Mouse (Mus musculus) limb, embryonic 10.5 days (tissue): ENCODE measurements around the gene Cntd1. TPM values are rescaled to one million over a fixed set of nuclear protein-coding genes. Genes with fewer than 3 reads are reported as not detected.
"Not testable (repeated sequence)": the region's sequence is repeated elsewhere in the genome, so short reads cannot be mapped to it uniquely, and the experiment has no call there.

Experiments used
- DNase-seq: peaks from one replicate; pipeline ENCODE4 v3.0.0-alpha.2; 2017; ENCODE audit warnings: low spot score
- H3K27ac ChIP-seq: fragments of 300-500 bp; sonication (generic); 2 replicates; pipeline ENCODE4 v1.5.1; 2016; ENCODE audit warnings: mild to moderate bottlenecking
- H3K27me3 ChIP-seq: fragments of 300-500 bp; sonication (generic); 2 replicates; pipeline ENCODE4 v1.6.1; 2016; ENCODE audit warnings: low read depth, mild to moderate bottlenecking; ENCODE audit not compliant: poor library complexity, severe bottlenecking
- H3K36me3 ChIP-seq: fragments of 300-500 bp; sonication (generic); 2 replicates; pipeline ENCODE4 v1.6.1; 2016; ENCODE audit warnings: mild to moderate bottlenecking, moderate library complexity
- H3K4me1 ChIP-seq: fragments of 300-500 bp; sonication (generic); 2 replicates; pipeline ENCODE4 v1.6.1; 2016
- H3K4me3 ChIP-seq: fragments of 300-500 bp; sonication (generic); 2 replicates; pipeline ENCODE4 v1.5.1; 2016; ENCODE audit warnings: mild to moderate bottlenecking, moderate library complexity
- H3K9me3 ChIP-seq: fragments of 300-500 bp; sonication (generic); replicated peaks from 2 replicates; pipeline ENCODE4 v1.6.1; 2016; ENCODE audit warnings: mild to moderate bottlenecking
- whole genome bisulfite sequencing: fragments of 180-500 bp; shearing (Covaris S2); methylation state at CpG from one replicate; pipeline ENCODE4 v1.1.7; 2016; 5-methylcytosine and 5-hydroxymethylcytosine counted together
- polyA plus RNA-seq: library from polyadenylated mRNA; unstranded; fragments of >200 nt; fragmentation: Nextera tagmentation; extraction: Ambion mirVana; gene quantifications from 2 replicates; pipeline ENCODE4 v1.2.1, GENCODE M21; 2016

Gene Cntd1
- polyA plus RNA-seq, 1 experiment from 2014 or later, result 1.1 TPM

DNA sequence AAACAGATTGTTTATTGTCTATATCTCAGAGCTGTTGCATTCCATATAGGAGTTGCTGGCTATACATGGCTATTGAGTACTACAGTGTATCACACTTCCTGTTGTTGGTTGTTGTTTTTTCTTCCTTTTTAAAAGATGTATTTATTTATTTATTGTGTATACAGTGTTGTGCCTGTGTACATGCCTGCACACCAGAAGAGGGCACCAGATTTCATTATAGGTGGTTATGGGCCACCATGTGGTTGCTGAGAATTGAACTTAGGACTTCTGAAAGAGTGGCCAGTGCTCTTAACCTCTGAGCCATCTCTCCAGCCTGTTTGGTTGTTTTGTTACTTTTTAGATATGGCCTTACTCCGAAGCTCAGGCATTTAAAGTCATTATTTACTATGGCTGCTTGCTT lies 35.8 kb downstream of the Cntd1 start:
- Histone ChIP-seq H3K4me3 (no peak overlapping the region), H3K9me3 (no peaks in the 10 kb centered on the region), H3K36me3 (peaks cover 22% of the 10 kb centered on the region), H3K27ac (no peak overlapping the region), H3K4me1 (peaks cover 17% of the 10 kb centered on the region), H3K27me3 (no peaks in the 10 kb centered on the region)
- no peak for DNase-seq
- WGBS, result 95% methylated on average over 1 of the region's 1 CpGs

GRCm38 (mm10) chr11:101315082-101315650 lies 36.4 kb downstream of the Cntd1 start:
- Histone ChIP-seq H3K4me1 (peaks cover 17% of the 10 kb centered on the region), H3K4me3 (peak overlapping the region; percentile 92), H3K27me3 (no peaks in the 10 kb centered on the region), H3K27ac (peak overlapping the region; percentile 91), H3K9me3 (no peaks in the 10 kb centered on the region), H3K36me3 (peaks cover 28% of the 10 kb centered on the region)
- DNase-seq, result no peak
- WGBS, result 84% methylated on average over 8 of the region's 8 CpGs

DNA sequence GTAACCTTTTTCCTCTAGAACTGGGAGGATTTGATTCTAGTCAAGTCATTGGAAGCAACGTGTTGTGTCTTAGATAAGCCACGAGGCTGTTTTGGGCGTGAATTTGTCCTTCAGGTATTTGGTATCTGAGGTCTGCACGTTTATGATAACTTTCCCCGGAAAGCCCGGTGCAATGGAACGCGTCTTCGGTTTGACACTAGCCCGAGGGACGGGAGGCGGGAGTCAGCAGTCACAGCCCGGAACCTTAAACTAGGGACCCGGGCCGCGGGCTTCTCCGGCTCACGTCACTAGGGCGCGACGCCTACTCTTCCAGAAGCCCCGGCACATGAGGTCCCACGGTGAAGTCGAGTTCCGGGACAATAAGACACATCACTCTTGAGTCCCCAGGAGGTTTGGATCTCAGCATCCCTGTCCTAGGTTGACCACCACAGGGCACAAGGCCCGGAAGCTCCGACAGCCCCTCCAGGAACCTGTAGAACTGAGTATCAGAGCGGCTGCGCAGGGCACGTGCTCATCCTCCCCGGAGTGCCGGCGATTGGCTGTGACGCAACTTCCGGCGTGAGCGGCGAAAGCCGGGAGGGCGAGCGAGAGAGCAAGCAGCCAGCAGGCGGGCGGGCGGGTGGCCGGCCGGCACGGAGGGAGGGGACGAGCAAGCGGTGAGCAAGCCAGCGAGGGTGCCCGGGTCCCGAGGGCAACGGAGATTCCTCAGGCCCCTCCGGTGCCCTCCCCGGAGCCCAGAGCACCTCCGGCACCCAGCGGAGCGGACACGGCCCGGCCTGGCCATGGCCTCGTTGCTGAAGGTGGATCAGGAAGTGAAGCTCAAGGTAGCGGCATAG lies 37.1 kb downstream of the Cntd1 start, which contains the start of gene Psme3:
TSS of gene Psme3 (plus strand) at position 549 of the 836 bp plus-strand sequence.
- Histone ChIP-seq H3K27me3 (no peaks in the 10 kb centered on the region), H3K4me3 (peak within 1 kb of the TSS; percentile 92), H3K9me3 (no peaks in the 10 kb centered on the region), H3K36me3 (peaks cover 35% of the 10 kb centered on the region), H3K4me1 (peaks cover 17% of the 10 kb centered on the region), H3K27ac (peak within 1 kb of the TSS; percentile 91)
- DNase-seq, result peak; percentile 97
- WGBS, result under 1% methylated on average over 62 of the region's 62 CpGs

- peak; percentile 44 for DNase-seq
- H3K4me3 ChIP-seq, result peak overlapping the region; percentile 92
- under 1% methylated on average over 17 of the region's 17 CpGs for WGBS
- H3K36me3 ChIP-seq, result peaks cover 41% of the 10 kb centered on the region
- peaks cover 17% of the 10 kb centered on the region for H3K4me1 ChIP-seq
- H3K27me3 ChIP-seq, result no peaks in the 10 kb centered on the region
- peak overlapping the region; percentile 91 for H3K27ac ChIP-seq
- no peaks in the 10 kb centered on the region for H3K9me3 ChIP-seq
Observed at GRCm38 (mm10) chr11:101316501-101316917, 37.7 kb downstream of the Cntd1 start.

DNA sequence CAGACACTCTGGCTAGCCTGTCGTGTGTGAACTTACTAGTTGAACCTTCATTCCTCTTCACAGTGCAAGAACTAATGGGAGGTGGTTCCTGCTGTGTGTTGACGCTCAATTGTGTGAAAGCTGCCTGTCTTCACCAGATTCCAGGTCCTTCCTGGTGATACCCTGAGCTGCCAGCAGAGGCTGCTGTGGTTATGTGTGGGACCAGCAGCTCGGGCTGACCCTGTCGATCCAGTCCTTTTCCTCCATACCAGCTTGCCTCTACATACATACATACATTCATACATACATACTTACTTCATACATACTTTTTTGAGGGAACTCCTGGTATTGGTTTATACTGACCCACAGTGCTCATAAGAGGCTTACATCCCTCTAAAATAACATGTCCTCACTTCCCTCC lies 44.8 kb downstream of the Cntd1 start:
- peak; percentile 73 for DNase-seq
- no peak overlapping the region for H3K4me3 ChIP-seq
- H3K27ac ChIP-seq, result no peak overlapping the region
- no peaks in the 10 kb centered on the region for H3K9me3 ChIP-seq
- peaks cover 7% of the 10 kb centered on the region; the same call in 1 of the 2 replicates for H3K4me1 ChIP-seq
- no peaks in the 10 kb centered on the region for H3K27me3 ChIP-seq
- H3K36me3 ChIP-seq, result peaks cover 89% of the 10 kb centered on the region
- WGBS, result 33% methylated on average over 4 of the region's 4 CpGs

- 94% methylated on average over 5 of the region's 5 CpGs for WGBS
Observed at GRCm38 (mm10) chr11:101324763-101325162, 46.0 kb downstream of the Cntd1 start, which contains the start of gene Aoc2. TSS of gene Aoc2 (plus strand) at chr11:101325063.

DNA sequence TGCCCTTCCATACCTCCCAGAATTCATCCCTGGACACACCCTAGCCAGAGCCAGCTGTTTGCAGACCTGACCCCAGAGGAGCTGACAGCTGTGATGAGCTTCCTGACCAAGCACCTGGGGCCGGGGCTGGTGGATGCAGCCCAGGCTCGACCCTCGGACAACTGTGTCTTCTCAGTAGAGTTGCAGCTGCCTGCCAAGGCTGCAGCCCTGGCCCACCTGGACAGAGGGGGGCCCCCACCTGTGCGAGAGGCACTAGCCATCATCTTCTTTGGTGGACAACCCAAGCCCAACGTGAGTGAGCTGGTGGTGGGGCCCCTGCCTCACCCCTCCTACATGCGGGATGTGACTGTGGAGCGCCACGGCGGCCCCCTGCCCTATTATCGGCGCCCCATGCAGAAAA lies 46.4 kb downstream of the Cntd1 start:
- not testable (repeated sequence) for H3K4me1 ChIP-seq, H3K9me3 ChIP-seq, H3K4me3 ChIP-seq, H3K27ac ChIP-seq, H3K27me3 ChIP-seq, DNase-seq
- peaks cover 73% of the 10 kb centered on the region for H3K36me3 ChIP-seq
- WGBS, result 93% methylated on average over 11 of the region's 11 CpGs

More at GRCm38 (mm10) chr11:101324763-101325162, 46.0 kb downstream of the Cntd1 start, which contains the start of gene Aoc2:
- peaks cover 7% of the 10 kb centered on the region; the same call in 1 of the 2 replicates for H3K4me1 ChIP-seq
- peaks cover 77% of the 10 kb centered on the region for H3K36me3 ChIP-seq
- no peak within 1 kb of the TSS for H3K27ac ChIP-seq
- H3K27me3 ChIP-seq, result no peaks in the 10 kb centered on the region
- H3K9me3 ChIP-seq, result no peaks in the 10 kb centered on the region
- DNase-seq, result no peak
- no peak within 1 kb of the TSS for H3K4me3 ChIP-seq

DNA sequence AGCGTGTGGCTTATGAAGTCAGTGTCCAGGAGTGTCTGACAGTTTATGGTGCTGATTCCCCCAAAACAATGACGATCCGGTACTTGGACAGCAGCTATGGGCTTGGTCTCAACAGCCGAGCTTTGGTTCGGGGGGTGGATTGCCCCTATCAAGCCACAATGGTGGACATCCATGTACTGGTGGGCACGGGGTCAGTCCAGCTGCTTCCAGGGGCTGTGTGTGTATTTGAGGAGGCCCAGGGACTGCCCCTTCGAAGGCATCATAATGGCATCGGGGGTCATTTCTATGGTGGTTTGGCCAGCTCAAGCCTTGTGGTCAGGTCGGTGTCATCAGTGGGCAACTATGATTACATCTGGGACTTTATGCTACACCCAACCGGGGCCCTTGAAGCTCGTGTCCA lies 47.3 kb downstream of the Cntd1 start:
- no peak overlapping the region for H3K4me3 ChIP-seq
- H3K27ac ChIP-seq, result no peak overlapping the region
- 88% methylated on average over 11 of the region's 11 CpGs for WGBS
- no peak for DNase-seq
- H3K36me3 ChIP-seq, result peaks cover 63% of the 10 kb centered on the region
- H3K9me3 ChIP-seq, result no peaks in the 10 kb centered on the region
- peaks cover 7% of the 10 kb centered on the region; the same call in 1 of the 2 replicates for H3K4me1 ChIP-seq
- no peaks in the 10 kb centered on the region for H3K27me3 ChIP-seq

GRCm38 (mm10) chr11:101327311-101327710 lies 48.5 kb downstream of the Cntd1 start:
- 55% methylated on average over 3 of the region's 3 CpGs for WGBS
- no peak overlapping the region for H3K4me3 ChIP-seq

DNA sequence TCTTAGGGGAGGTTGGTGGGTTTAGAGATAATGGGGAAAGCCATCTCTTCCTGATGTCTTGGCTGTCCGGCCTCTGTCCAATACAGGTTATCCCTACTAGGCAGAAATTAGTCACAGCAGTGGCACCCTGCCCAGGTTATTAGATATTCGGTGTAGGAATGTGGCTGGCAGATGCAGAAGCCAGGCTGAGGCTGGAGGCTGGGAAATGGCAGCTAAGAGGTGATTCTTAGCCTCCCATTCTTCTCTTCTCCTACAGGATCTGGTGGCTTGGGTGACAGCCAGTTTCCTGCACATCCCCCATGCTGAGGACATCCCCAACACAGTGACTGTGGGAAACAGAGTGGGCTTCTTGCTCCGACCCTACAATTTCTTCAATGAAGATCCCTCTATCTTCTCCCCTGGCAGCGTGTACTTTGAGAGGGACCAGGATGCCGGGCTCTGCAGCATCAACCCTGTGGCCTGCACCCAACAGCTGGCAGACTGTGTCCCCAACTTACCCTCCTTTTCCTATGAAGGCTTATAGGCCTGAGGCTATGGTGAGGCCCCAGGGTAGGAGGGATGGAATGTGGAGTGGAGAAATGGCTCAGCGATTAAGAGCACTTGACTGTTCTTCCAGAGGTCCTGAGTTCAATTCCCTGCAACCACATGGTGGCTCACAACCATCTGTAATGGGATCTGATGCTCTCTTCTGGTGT lies 50.3 kb downstream of the Cntd1 start:
- WGBS, result 88% methylated on average over 6 of the region's 6 CpGs
- H3K36me3 ChIP-seq, result peaks cover 34% of the 10 kb centered on the region
- no peaks in the 10 kb centered on the region for H3K27me3 ChIP-seq
- DNase-seq, result no peak
- no peak overlapping the region for H3K4me3 ChIP-seq
- H3K9me3 ChIP-seq, result no peaks in the 10 kb centered on the region
- H3K27ac ChIP-seq, result no peak overlapping the region
- H3K4me1 ChIP-seq, result peaks cover 16% of the 10 kb centered on the region

More at GRCm38 (mm10) chr11:101327311-101327710, 48.5 kb downstream of the Cntd1 start:
- no peaks in the 10 kb centered on the region for H3K9me3 ChIP-seq
- peaks cover 7% of the 10 kb centered on the region; the same call in 1 of the 2 replicates for H3K4me1 ChIP-seq
- DNase-seq, result no peak
- H3K27ac ChIP-seq, result no peak overlapping the region
- peaks cover 52% of the 10 kb centered on the region for H3K36me3 ChIP-seq
- no peaks in the 10 kb centered on the region for H3K27me3 ChIP-seq

- no peaks in the 10 kb centered on the region for H3K27me3 ChIP-seq
- H3K4me1 ChIP-seq, result peaks cover 23% of the 10 kb centered on the region
- H3K4me3 ChIP-seq, result no peak within 1 kb of the TSS
- no peak within 1 kb of the TSS for H3K27ac ChIP-seq
- DNase-seq, result no peak
- H3K9me3 ChIP-seq, result no peaks in the 10 kb centered on the region
- 78% methylated on average over 7 of the region's 7 CpGs for whole genome bisulfite sequencing
- peaks cover 20% of the 10 kb centered on the region for H3K36me3 ChIP-seq
Observed at GRCm38 (mm10) chr11:101330371-101330924, 51.6 kb downstream of the Cntd1 start, which contains the start of gene Aoc3. TSS of gene Aoc3 (plus strand) at chr11:101330605.

DNA sequence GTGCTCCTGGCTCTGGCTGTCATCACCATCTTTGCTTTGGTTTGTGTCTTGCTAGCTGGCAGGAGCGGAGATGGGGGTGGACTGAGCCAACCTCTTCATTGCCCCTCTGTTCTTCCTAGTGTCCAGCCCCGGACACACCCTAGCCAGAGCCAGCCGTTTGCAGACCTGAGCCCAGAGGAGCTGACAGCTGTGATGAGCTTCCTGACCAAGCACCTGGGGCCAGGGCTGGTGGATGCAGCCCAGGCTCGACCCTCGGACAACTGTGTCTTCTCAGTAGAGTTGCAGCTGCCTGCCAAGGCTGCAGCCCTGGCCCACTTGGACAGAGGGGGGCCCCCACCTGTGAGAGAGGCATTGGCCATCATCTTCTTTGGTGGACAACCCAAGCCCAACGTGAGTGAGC lies 52.1 kb downstream of the Cntd1 start:
- not testable (repeated sequence) for H3K27ac ChIP-seq, H3K4me3 ChIP-seq, H3K27me3 ChIP-seq, H3K9me3 ChIP-seq, DNase-seq
- peaks cover 28% of the 10 kb centered on the region for H3K4me1 ChIP-seq
- H3K36me3 ChIP-seq, result peaks cover 15% of the 10 kb centered on the region
- 87% methylated on average over 6 of the region's 6 CpGs for WGBS
